Mouse (Mus musculus) T-helper 2 cell (primary cell): ENCODE results near the gene BC067074.

Experiments used
- in situ Hi-C: fragments of 300-600 bp; cut with MboI, MseI; formaldehyde crosslinking; loops from one replicate; pipeline ENCODE4 v1.15.1; 2025; ENCODE audit warnings: high pct_unique_total_duplicates

Gene BC067074

GRCm38 (mm10) chr13:113319588-113319987 lies 26.6 kb downstream of the BC067074 start:
- in situ Hi-C loops, result loop anchor here (5.0 kb wide), 1 partner anchor 313 kb away; no protein-coding TSS in a partner anchor

GRCm38 (mm10) chr13:113321972-113322371 lies 29.0 kb downstream of the BC067074 start:
- in situ Hi-C loops, result no loop called here

- in situ Hi-C loops, result no loop called here
Measured at GRCm38 (mm10) chr13:113324241-113324640, 31.3 kb downstream of the BC067074 start.

GRCm38 (mm10) chr13:113325678-113326077 lies 32.7 kb downstream of the BC067074 start:
- in situ Hi-C loops, result no loop called here

GRCm38 (mm10) chr13:113332256-113332655 lies 39.3 kb downstream of the BC067074 start:
- in situ Hi-C loops, result no loop called here

- in situ Hi-C loops, result no loop called here
Measured at GRCm38 (mm10) chr13:113333374-113333773, 40.4 kb downstream of the BC067074 start.

- in situ Hi-C loops, result no loop called here
Measured at GRCm38 (mm10) chr13:113333931-113334330, 41.0 kb downstream of the BC067074 start.

GRCm38 (mm10) chr13:113334773-113335172 lies 41.8 kb downstream of the BC067074 start:
- in situ Hi-C loops, result no loop called here

GRCm38 (mm10) chr13:113337223-113337858 lies 44.4 kb downstream of the BC067074 start:
- in situ Hi-C loops, result no loop called here

GRCm38 (mm10) chr13:113340644-113341043 lies 47.7 kb downstream of the BC067074 start:
- in situ Hi-C loops, result loop anchor here (10.0 kb wide), 1 partner anchor 64 kb away; no protein-coding TSS in a partner anchor

GRCm38 (mm10) chr13:113341161-113341560 lies 48.2 kb downstream of the BC067074 start:
- in situ Hi-C loops, result loop anchor here (10.0 kb wide), 1 partner anchor 64 kb away; no protein-coding TSS in a partner anchor

- in situ Hi-C loops, result loop anchor here (10.0 kb wide), 1 partner anchor 62 kb away; no protein-coding TSS in a partner anchor
Measured at GRCm38 (mm10) chr13:113342355-113342919, 49.5 kb downstream of the BC067074 start.

GRCm38 (mm10) chr13:113350743-113351430 lies 57.9 kb downstream of the BC067074 start:
- in situ Hi-C loops, result no loop called here

- in situ Hi-C loops, result no loop called here
Measured at GRCm38 (mm10) chr13:113353546-113353945, 60.6 kb downstream of the BC067074 start.

GRCm38 (mm10) chr13:113353955-113354354 lies 61.0 kb downstream of the BC067074 start:
- in situ Hi-C loops, result no loop called here

GRCm38 (mm10) chr13:113355022-113355421 lies 62.1 kb downstream of the BC067074 start:
- in situ Hi-C loops, result no loop called here

GRCm38 (mm10) chr13:113357438-113358144 lies 64.6 kb downstream of the BC067074 start:
- in situ Hi-C loops, result no loop called here

- in situ Hi-C loops, result no loop called here
Measured at GRCm38 (mm10) chr13:113359676-113360075, 66.7 kb downstream of the BC067074 start.

- in situ Hi-C loops, result no loop called here
Measured at GRCm38 (mm10) chr13:113365976-113366375, 73.0 kb downstream of the BC067074 start.

GRCm38 (mm10) chr13:113368931-113369579 lies 76.1 kb downstream of the BC067074 start:
- in situ Hi-C loops, result no loop called here

GRCm38 (mm10) chr13:113369622-113370021 lies 76.7 kb downstream of the BC067074 start:
- in situ Hi-C loops, result no loop called here
